ENCODE assay signal across 8 mouse cellular contexts in the genomic region with DNA sequence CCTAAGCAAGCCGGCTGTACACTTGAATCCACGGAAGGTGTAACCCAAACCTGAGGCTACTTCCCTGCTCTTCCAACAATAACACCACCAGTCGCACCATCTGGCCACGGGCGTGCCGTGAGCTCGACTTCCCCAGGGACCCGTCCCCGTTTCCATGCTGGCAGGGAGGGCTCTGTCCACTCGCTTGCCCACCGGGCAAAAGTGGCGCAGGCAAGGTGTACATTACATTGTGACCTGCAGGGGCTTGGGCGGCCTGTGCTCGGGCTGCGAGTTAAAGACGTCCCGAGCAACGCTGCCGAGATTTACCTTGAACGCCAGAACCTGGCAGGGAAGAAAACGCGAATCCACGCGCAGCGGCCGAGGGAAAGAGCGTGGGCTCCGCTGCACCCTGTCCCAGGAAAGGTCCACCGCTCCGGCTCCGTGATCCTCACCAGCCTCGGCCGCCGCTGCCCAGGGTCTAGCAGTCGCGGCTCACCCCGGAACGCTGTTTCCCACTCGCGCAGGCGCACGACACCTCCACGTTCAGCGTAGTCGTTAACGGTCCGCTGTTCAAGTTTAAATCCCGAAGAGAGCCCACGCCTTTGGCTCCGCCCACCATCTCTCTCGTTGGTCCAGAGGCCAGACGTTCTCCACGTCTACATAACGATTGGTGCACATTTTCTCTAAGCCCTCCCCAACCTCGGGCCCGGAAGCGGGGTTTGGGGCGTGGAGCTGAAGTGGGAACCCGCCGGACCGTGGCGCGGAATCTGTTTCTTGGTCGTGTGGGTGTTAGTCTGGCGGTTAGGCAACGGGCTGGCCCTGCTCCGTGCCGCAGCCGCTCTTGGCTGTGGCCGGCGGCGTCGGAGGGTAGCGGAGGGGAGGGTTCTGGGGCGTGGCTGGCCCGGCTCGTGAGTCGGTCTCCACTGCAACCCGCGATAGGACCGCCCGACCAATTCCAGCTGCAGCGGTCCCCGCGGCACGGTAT. TPM values are rescaled to one million over a fixed set of nuclear protein-coding genes. Genes with fewer than 3 reads are reported as not detected.
A peak's percentile ranks its signal among the peaks of the same experiment; 100 is the strongest.
DNase-seq lines count a peak whose midpoint lies in the region; ATAC-seq lines count a peak whose summit lies in the region.

Gene Pate2 (plus strand): TSS at position 714 of the 964 bp plus-strand sequence.
Gene Hyls1 (minus strand): TSS at position 828 of the 964 bp plus-strand sequence.

- DNase-seq in adipocyte (ENCODE audit: low spot score) = peak; percentile 97
- peak; percentile 98 for DNase-seq in embryo, embryonic 10 days (ENCODE audit: low spot score)
- peak; percentile 86 for DNase-seq in gastrocnemius, postnatal 10 days
- peak; percentile 99 for DNase-seq in induced T-regulatory cell, adult 2 months (ENCODE audit: low read depth)
- peak; percentile 83 to 95 for DNase-seq in left cerebral cortex, adult 9 months (ENCODE audit: low spot score in 2 of 2)
- peak; percentile 91 for DNase-seq in right cerebral cortex, postnatal 14 days
- DNase-seq in urinary bladder, postnatal 36 days (ENCODE audit: low spot score in 2 of 2) = peak; percentile 81 to 92

- ATAC-seq in megakaryocyte progenitor cell, adult 5-6 weeks (replicated peaks; ENCODE audit: poor library complexity) = peak; percentile 91

RNA-seq across cellular contexts. Expression of gene Pate2, which starts in this region (rescaled TPM):
- under 1 TPM; 0.23 to 0.52 TPM for total RNA-seq in gastrocnemius, postnatal 10 days (2021)
- 0.57 TPM in 1 of 2 replicates, not detected in the other for total RNA-seq in megakaryocyte progenitor cell, adult 5-6 weeks (2015)
- 0.54 TPM in 1 of 2 replicates, not detected in the other for total RNA-seq in megakaryocyte progenitor cell, adult 5-6 weeks (2017)

RNA-seq across cellular contexts. Expression of gene Hyls1, which starts in this region (rescaled TPM):
- 1 to 10 TPM; 1.4 to 2.3 TPM for total RNA-seq in gastrocnemius, postnatal 10 days (2021)
- total RNA-seq in megakaryocyte progenitor cell, adult 5-6 weeks (2015) = 9.7 and 12.6 TPM in 2 replicates
- 12.7 and 14.1 TPM in 2 replicates for total RNA-seq in megakaryocyte progenitor cell, adult 5-6 weeks (2017)

Comparison
In these comparisons a context has a peak if more than half of its experiments do, and no peak if none do; other contexts are left out.
1. Peak in every context shown above with its lines: DNase-seq and ATAC-seq.